Mouse (Mus musculus): ENCODE measurements around the gene Ranbp1. TPM values are rescaled to one million over a fixed set of nuclear protein-coding genes. Genes with fewer than 3 reads are reported as not detected.
"Not testable (repeated sequence)": the region's sequence is repeated elsewhere in the genome, so short reads cannot be mapped to it uniquely, and the experiment has no call there.

The Ranbp1 gene
- total RNA-seq (2021) = 10 to 100 TPM; 36.3 to 42.5 TPM
- long read RNA-seq, experiment 1, transcript Ranbp1-202 (6 exons, 1,085 nt) = major isoform, 53 of 55 reads
- long read RNA-seq, experiment 1, partial matches to known transcripts = 0 of 55 reads
- long read RNA-seq, experiment 1, other reads (novel, unspliced or antisense) = 2 of 55 reads
- long read RNA-seq, experiment 2, transcript Ranbp1-202 (6 exons, 1,085 nt) = major isoform, 37 of 38 reads
- long read RNA-seq, experiment 2, partial matches to known transcripts = 1 of 38 reads
- long read RNA-seq, experiment 2, other reads (novel, unspliced or antisense) = 0 of 38 reads

GRCm38 (mm10) chr16:18248433-18249363, at the start of gene Ranbp1, which contains the start of gene Trmt2a:
Ranbp1 (minus strand) TSS chr16:18248732.
Trmt2a (plus strand) TSS chr16:18248679.
- peak; percentile 99 for DNase-seq

GRCm38 (mm10) chr16:18289614-18290013, 41.1 kb upstream of the Ranbp1 start:
- not testable (repeated sequence) for DNase-seq

GRCm38 (mm10) chr16:18289067-18289588, 40.6 kb upstream of the Ranbp1 start, which contains the start of gene Dgcr8:
Dgcr8 (minus strand) TSS chr16:18289246.
- peak; percentile 96 to 99 for DNase-seq

- no peak for DNase-seq
These were observed 40.1 kb upstream of the Ranbp1 start for GRCm38 (mm10) chr16:18288581-18289061.

GRCm38 (mm10) chr16:18288166-18288565, 39.6 kb upstream of the Ranbp1 start:
- DNase-seq = no peak

GRCm38 (mm10) chr16:18275166-18275565, 26.6 kb upstream of the Ranbp1 start:
- no peak for DNase-seq

- DNase-seq = no peak
These were observed 19.6 kb upstream of the Ranbp1 start for GRCm38 (mm10) chr16:18268182-18268581.

GRCm38 (mm10) chr16:18265024-18265423, 16.5 kb upstream of the Ranbp1 start:
- no peak for DNase-seq

GRCm38 (mm10) chr16:18258221-18258620, 9.7 kb upstream of the Ranbp1 start, which contains the start of gene Gm49776:
Gm49776 (minus strand) TSS chr16:18258321.
- DNase-seq = no peak

- DNase-seq = no peak
These were observed 5.3 kb upstream of the Ranbp1 start for GRCm38 (mm10) chr16:18253866-18254265.

GRCm38 (mm10) chr16:18252736-18253135, 4.2 kb upstream of the Ranbp1 start:
- no peak for DNase-seq

- no peak for DNase-seq
These were observed 2.6 kb upstream of the Ranbp1 start for GRCm38 (mm10) chr16:18250828-18251790.

- no peak for DNase-seq
These were observed 1.7 kb upstream of the Ranbp1 start for GRCm38 (mm10) chr16:18250231-18250630.

GRCm38 (mm10) chr16:18249364-18249967, 934 bp upstream of the Ranbp1 start:
- peak in 1 of 2 experiments; percentile 70 for DNase-seq

GRCm38 (mm10) chr16:18247521-18248399, 772 bp downstream of the Ranbp1 start:
- DNase-seq = no peak

GRCm38 (mm10) chr16:18241581-18241980, 7.0 kb downstream of the Ranbp1 start:
- no peak for DNase-seq

GRCm38 (mm10) chr16:18236676-18237501, 11.6 kb downstream of the Ranbp1 start:
- DNase-seq = no peak

GRCm38 (mm10) chr16:18235389-18236065, 13.0 kb downstream of the Ranbp1 start:
- peak; percentile 76 to 84 for DNase-seq

Data from heart, adult 18-20 months (tissue).